Comparison of ENCODE assay signal across 24 mouse cellular contexts in genomic region chr3:108322136-108322535, GRCm38 (mm10). TPM values are rescaled to one million over a fixed set of nuclear protein-coding genes. Genes with fewer than 3 reads are reported as not detected.
"Had no signal": no experiment of that assay in that cellular context is flagged by ENCODE, and none has a peak within 500 bp of the region (broad histone marks: within the 10 kb centered on the region; RNA-seq: fewer than 3 reads in every experiment).

No protein-coding gene starts in this region.

- H3K27ac ChIP-seq: heart, adult 2 months; heart, embryonic 13.5 days; heart, embryonic 15.5 days; hindbrain, embryonic 13.5 days; hindbrain, embryonic 15.5 days; hindbrain, postnatal 0 days; left cerebral cortex, adult 2 months; limb, embryonic 10.5 days; limb, embryonic 12.5 days; liver, embryonic 13.5 days; liver, embryonic 15.5 days had no signal

- H3K4me3 ChIP-seq: heart, adult 2 months; heart, embryonic 13.5 days; heart, embryonic 15.5 days; hindbrain, embryonic 13.5 days; hindbrain, embryonic 15.5 days; left cerebral cortex, adult 2 months; limb, embryonic 10.5 days; limb, embryonic 12.5 days; liver, embryonic 13.5 days; liver, embryonic 15.5 days had no signal

- DNase-seq: gastrocnemius, postnatal 14 days; gastrocnemius, postnatal 36 days; heart, adult 11 months; heart, adult 2 months; heart, postnatal 14 days; heart, postnatal 36 days; kidney, adult 11 months; kidney, adult 2 months; kidney, postnatal 10 days; kidney, postnatal 25 days; kidney, postnatal 4 days; layer of hippocampus, adult 9-11 months had no signal

RNA-seq across cellular contexts. Expression of gene Mybphl, which starts 42.6 kb away (rescaled TPM):
- total RNA-seq: gastrocnemius, adult 18-20 months; gastrocnemius, postnatal 36 days; hematopoietic stem cell, adult 5-6 weeks; hindbrain, postnatal 0 days had no signal
